Mouse (Mus musculus): Measurements from ENCODE around the gene Rassf8.

Gene Rassf8

GRCm38 (mm10) chr6:145746132-145746849 is at the start of gene Rassf8:
TSS of gene Rassf8 (plus strand) at chr6:145746748.
- peak; percentile 94 for DNase-seq

GRCm38 (mm10) chr6:145701021-145701540 is 45.5 kb upstream of the Rassf8 start:
- DNase-seq = no peak

- DNase-seq = no peak
Observed at GRCm38 (mm10) chr6:145703667-145704066, 42.9 kb upstream of the Rassf8 start.

- DNase-seq = peak; percentile 29
Observed at GRCm38 (mm10) chr6:145709956-145710720, 36.4 kb upstream of the Rassf8 start.

GRCm38 (mm10) chr6:145710797-145711196 is 35.8 kb upstream of the Rassf8 start:
- DNase-seq = peak; percentile 32

- peak; percentile 53 for DNase-seq
Observed at GRCm38 (mm10) chr6:145711320-145711719, 35.2 kb upstream of the Rassf8 start.

- DNase-seq = no peak
Observed at GRCm38 (mm10) chr6:145713241-145714114, 33.1 kb upstream of the Rassf8 start.

GRCm38 (mm10) chr6:145714131-145714530 is 32.4 kb upstream of the Rassf8 start:
- DNase-seq = no peak

GRCm38 (mm10) chr6:145722596-145722995 is 24.0 kb upstream of the Rassf8 start:
- no peak for DNase-seq

- DNase-seq = no peak
Observed at GRCm38 (mm10) chr6:145723131-145723863, 23.3 kb upstream of the Rassf8 start.

GRCm38 (mm10) chr6:145725849-145726248 is 20.7 kb upstream of the Rassf8 start:
- DNase-seq = no peak

GRCm38 (mm10) chr6:145726986-145727385 is 19.6 kb upstream of the Rassf8 start:
- no peak for DNase-seq

- no peak for DNase-seq
Observed at GRCm38 (mm10) chr6:145732868-145733267, 13.7 kb upstream of the Rassf8 start.

- DNase-seq = no peak
Observed at GRCm38 (mm10) chr6:145733276-145733675, 13.3 kb upstream of the Rassf8 start.

GRCm38 (mm10) chr6:145733911-145734310 is 12.6 kb upstream of the Rassf8 start:
- DNase-seq = no peak

GRCm38 (mm10) chr6:145736099-145736498 is 10.4 kb upstream of the Rassf8 start:
- no peak for DNase-seq

- no peak for DNase-seq
Observed at GRCm38 (mm10) chr6:145739231-145739630, 7.3 kb upstream of the Rassf8 start.

- no peak for DNase-seq
Observed at GRCm38 (mm10) chr6:145740011-145740410, 6.5 kb upstream of the Rassf8 start.

- DNase-seq = no peak
Observed at GRCm38 (mm10) chr6:145745291-145745690, 1.3 kb upstream of the Rassf8 start.

- DNase-seq = no peak
Observed at GRCm38 (mm10) chr6:145746921-145747670, 548 bp downstream of the Rassf8 start.

All from kidney, postnatal 10 days (tissue).